Mouse (Mus musculus) brown adipose tissue, adult 24 weeks (tissue): ENCODE measurements around the gene Fyn. TPM values are rescaled to one million over a fixed set of nuclear protein-coding genes. Genes with fewer than 3 reads are reported as not detected.

Experiments
- H3K27ac ChIP-seq: fragments of 200-500 bp; replicated peaks from 2 replicates; pipeline ENCODE4 v1.5.1; 2012; ENCODE audit warnings: low read depth, mild to moderate bottlenecking, low read length
- H3K4me1 ChIP-seq: fragments of 200-500 bp; 2 replicates; pipeline ENCODE4 v1.6.1; 2012; ENCODE audit warnings: low read length, mixed read lengths; ENCODE audit not compliant: control insufficient read depth, insufficient read depth, insufficient read length
- H3K4me3 ChIP-seq: fragments of 200-500 bp; 2 replicates; pipeline ENCODE4 v1.5.1; 2012; ENCODE audit warnings: low read depth, mild to moderate bottlenecking, low read length, moderate library complexity; ENCODE audit not compliant: insufficient read depth
- polyA plus RNA-seq: library from polyadenylated mRNA; stranded (reverse); fragments of >200 nt; gene quantifications from 2 replicates; pipeline ENCODE4 v1.2.4, GENCODE M21; 2012; ENCODE audit not compliant: missing spikeins, insufficient read depth, insufficient read length

The Fyn gene
- polyA plus RNA-seq, 1 experiment: 7.6 TPM

- H3K4me3 ChIP-seq: no peak overlapping the region
- peaks cover 5% of the 10 kb centered on the region; the same call in 1 of the 2 replicates for H3K4me1 ChIP-seq
- no peak overlapping the region for H3K27ac ChIP-seq
Observed at GRCm38 (mm10) chr10:39390541-39390940, 21.9 kb downstream of the Fyn start.

GRCm38 (mm10) chr10:39392900-39393483, 24.3 kb downstream of the Fyn start:
- no peak overlapping the region for H3K4me3 ChIP-seq
- no peak overlapping the region for H3K27ac ChIP-seq
- no peaks in the 10 kb centered on the region for H3K4me1 ChIP-seq

DNA sequence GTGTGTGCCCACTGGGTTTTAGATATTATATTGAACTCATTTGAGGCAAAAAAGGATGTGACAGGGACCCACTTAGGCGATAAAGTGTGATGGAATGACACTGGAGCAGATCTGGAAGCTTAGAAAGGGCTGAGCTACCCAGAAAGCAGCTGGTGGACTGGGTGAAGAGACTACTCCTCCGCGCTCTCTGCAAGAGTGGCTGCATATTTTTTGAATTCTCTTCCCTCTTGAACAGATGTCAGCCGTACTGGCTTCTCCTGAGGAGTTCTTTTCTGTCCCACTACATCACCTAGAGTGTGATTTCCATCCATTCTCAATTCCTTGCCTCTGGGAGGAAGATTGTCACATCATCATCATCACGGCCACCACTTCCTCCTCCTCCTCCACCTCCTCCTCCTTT, 26.9 kb downstream of the Fyn start:
- Histone ChIP-seq H3K4me3 (no peak overlapping the region), H3K27ac (no peak overlapping the region), H3K4me1 (no peaks in the 10 kb centered on the region)

GRCm38 (mm10) chr10:39398924-39399323, 30.3 kb downstream of the Fyn start:
- no peaks in the 10 kb centered on the region for H3K4me1 ChIP-seq
- H3K4me3 ChIP-seq: no peak overlapping the region
- no peak overlapping the region for H3K27ac ChIP-seq

- Histone ChIP-seq H3K4me3 (no peak overlapping the region), H3K27ac (no peak overlapping the region)
Observed at GRCm38 (mm10) chr10:39400155-39400554, 31.5 kb downstream of the Fyn start.

DNA sequence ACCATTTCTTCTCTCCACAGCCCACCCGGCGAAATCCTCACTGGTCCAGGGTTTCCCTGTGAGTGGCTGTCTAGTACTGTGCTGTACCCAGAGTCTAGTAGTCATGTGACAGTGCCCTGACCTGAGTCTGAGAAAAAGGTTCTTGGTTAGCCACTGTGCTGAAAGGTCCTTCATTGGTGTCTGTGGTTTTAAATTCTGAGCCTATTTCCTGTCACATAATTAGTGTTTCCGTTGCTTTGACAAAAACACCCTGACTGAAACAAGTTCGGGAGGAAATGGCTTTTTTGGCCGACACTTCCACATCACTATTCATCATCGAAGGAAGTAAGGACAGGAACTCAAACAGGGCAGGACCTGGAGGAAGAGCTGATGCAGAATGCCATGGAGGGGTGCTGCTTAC, 33.8 kb downstream of the Fyn start:
- 0 out of 2 replicates have a peak overlapping the region, but pooled peaks have one; percentile 38 for H3K27ac ChIP-seq
- H3K4me1 ChIP-seq: peaks cover 5% of the 10 kb centered on the region; the same call in 1 of the 2 replicates
- no peak overlapping the region for H3K4me3 ChIP-seq

More at GRCm38 (mm10) chr10:39400155-39400554, 31.5 kb downstream of the Fyn start:
- H3K4me1 ChIP-seq: no peaks in the 10 kb centered on the region

GRCm38 (mm10) chr10:39403706-39404105, 35.1 kb downstream of the Fyn start:
- peaks cover 7% of the 10 kb centered on the region; the same call in 1 of the 2 replicates for H3K4me1 ChIP-seq
- no peak overlapping the region for H3K4me3 ChIP-seq
- no peak overlapping the region for H3K27ac ChIP-seq

DNA sequence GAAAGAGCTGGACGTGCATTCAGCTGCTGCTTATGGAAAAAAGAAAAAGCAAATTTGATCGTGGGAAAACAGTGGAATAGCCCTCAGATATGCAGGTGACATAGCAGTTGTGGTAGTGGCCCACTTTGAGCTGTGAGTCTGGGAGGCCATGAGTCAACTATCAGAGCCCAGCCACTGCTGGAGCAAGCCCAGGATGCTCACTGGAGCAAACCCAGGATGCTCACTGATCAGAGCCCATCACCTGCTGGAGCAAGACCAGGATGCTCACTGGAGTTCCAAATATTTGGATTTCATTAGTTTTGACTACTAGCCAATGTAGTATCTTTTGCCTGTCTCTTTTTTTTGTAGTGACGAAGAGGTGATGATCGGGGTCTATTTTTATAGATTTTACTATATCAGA, 35.5 kb downstream of the Fyn start:
- H3K4me3 ChIP-seq: no peak overlapping the region
- H3K27ac ChIP-seq: no peak overlapping the region
- H3K4me1 ChIP-seq: peaks cover 7% of the 10 kb centered on the region; the same call in 1 of the 2 replicates

- H3K4me3 ChIP-seq: no peak overlapping the region
- peaks cover 11% of the 10 kb centered on the region for H3K4me1 ChIP-seq
- no peak overlapping the region for H3K27ac ChIP-seq
Observed at GRCm38 (mm10) chr10:39405982-39406797, 37.5 kb downstream of the Fyn start.

DNA sequence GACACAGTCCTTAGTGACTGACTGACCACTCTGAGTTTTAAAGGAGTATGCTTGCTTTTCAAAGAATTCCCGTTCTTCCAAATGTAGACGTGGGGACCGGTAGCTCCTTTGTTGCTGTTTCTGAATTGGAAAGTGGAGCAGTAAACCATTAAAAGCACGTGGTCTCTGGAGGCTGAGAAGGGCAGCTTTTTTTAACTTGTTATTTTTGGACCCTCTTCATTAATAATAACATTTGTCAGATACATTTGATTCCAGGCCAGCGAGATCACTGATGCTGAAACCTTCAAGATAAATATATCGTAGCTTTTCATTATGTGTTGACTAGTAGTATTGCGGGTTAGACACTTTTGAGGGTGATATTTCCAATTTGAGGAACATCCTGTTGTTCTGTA, 38.1 kb downstream of the Fyn start:
- Histone ChIP-seq H3K27ac (no peak overlapping the region), H3K4me1 (peaks cover 11% of the 10 kb centered on the region), H3K4me3 (no peak overlapping the region)

DNA sequence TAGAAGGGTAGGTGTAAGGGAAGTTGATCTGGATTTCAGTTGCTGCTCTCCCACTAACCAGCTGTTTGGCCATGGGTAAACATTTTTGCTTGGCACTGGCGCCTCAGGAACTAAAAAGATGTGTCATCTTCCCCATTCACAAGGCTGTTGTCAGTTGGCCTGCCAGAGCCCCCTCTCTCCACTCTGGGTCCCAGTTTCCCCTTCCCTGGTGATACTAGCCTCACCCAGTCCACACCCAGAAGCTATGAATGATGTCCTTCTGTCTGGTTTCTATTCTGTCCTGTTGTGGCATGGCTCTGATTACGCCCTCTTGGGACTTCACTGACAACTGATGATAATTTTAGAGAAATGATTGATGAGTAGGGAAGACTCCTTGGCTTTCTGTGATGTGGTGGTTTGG, 38.9 kb downstream of the Fyn start:
- no peak overlapping the region for H3K27ac ChIP-seq
- H3K4me1 ChIP-seq: peaks cover 18% of the 10 kb centered on the region
- no peak overlapping the region for H3K4me3 ChIP-seq

DNA sequence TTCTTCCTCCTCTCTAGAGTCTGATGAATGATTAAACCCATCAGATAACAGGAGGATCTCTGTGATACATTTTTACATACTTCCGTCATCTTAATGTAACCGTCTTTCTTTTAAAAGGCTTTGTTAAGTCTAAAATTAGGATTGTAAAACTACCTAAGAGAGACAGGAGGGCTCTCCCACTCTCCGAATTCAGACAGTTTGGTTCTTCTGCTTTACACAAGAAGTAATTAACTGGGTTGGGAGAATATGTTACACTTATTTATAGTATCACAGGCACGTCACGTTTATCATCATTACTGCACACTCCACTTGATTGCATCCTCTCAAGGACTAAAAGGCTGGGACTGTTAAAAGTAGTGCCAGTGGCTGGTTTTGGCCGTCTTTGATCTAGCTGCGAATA, 40.9 kb downstream of the Fyn start:
- Histone ChIP-seq H3K4me3 (no peak overlapping the region), H3K27ac (no peak overlapping the region), H3K4me1 (peaks cover 20% of the 10 kb centered on the region)

DNA sequence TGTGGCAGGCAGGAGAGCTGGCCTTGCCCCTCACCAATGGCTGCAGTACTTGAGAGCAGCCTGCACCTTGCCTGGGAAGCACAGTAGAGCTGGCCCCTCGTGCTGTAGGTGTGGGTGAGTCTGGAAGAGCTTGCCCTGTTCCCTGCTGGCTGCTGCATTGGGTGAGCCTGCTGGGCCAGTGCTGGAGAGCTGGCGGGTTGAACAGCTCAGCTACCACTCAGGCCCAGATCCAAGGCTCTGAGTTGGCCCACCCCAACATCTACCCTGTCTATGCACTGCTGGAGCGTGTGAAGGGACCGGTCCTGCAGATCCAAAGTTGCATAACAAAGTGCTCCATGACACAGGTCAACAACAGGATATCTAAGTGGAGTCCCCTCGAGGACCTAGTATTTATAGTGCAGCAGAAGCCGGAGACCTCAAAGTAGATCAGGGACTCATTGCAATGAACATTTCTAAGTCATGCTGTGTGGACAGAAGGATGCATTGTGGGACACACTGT, 41.5 kb downstream of the Fyn start:
- Histone ChIP-seq H3K4me3 (no peak overlapping the region), H3K4me1 (peaks cover 20% of the 10 kb centered on the region), H3K27ac (no peak overlapping the region)

- H3K27ac ChIP-seq: no peak overlapping the region
- H3K4me1 ChIP-seq: peaks cover 23% of the 10 kb centered on the region
- no peak overlapping the region for H3K4me3 ChIP-seq
Observed at GRCm38 (mm10) chr10:39411857-39412559, 43.4 kb downstream of the Fyn start.
